Mouse (Mus musculus) E14TG2a.4 (cell line): ENCODE data around the gene Tram1l1.

Source experiments
- CTCF ChIP-seq: conservative IDR thresholded peaks from 2 replicates; pipeline ENCODE4 v1.5.1; 2014; ENCODE audit warnings: low read length
- POU5F1 ChIP-seq: IDR thresholded peaks from 2 replicates; pipeline ENCODE4 v1.6.1; 2014; ENCODE audit warnings: low read length, borderline replicate concordance

DNA sequence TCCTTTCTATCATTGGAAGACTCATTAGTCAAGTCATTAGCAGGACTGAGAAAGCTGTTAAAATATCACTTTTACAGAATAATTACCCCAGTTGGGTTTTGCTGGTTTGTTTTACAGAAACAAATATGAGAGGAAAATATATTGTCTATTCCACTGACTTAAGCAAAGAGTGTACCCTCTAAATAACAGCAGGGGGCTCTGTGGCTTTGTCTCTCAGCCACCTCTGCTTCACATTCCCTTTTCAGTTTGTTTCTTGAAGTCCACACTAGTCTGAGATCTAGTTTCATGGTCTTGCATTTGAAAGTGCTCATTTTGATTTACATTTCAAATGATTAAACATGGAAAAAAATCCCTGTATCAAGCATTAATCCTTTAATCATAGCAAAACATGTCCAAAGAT lies 25.8 kb downstream of the Tram1l1 start:
- TF ChIP-seq CTCF, result no peak
- TF ChIP-seq POU5F1, result no peak
